19 mouse cellular contexts compared by ENCODE assay signal in genomic region chr9:21455103-21455770, GRCm38 (mm10). TPM values are rescaled to one million over a fixed set of nuclear protein-coding genes. Genes with fewer than 3 reads are reported as not detected.
A peak's percentile ranks its signal among the peaks of the same experiment; 100 is the strongest.
DNase-seq lines count a peak whose midpoint lies in the region; ATAC-seq and TF ChIP-seq lines count a peak whose summit lies in the region.
"Had no signal": no experiment of that assay in that cellular context is flagged by ENCODE, and none has a peak within 500 bp of the region (broad histone marks: within the 10 kb centered on the region; RNA-seq: fewer than 3 reads in every experiment).

No protein-coding gene starts in this region.

- peak overlapping the region; percentile 82 for H3K27ac ChIP-seq in layer of hippocampus, adult 2 months
- H3K27ac ChIP-seq: embryonic facial prominence, embryonic 15.5 days; forebrain, embryonic 10.5 days; kidney, embryonic 15.5 days had no signal

- ATAC-seq in CD4-positive, CD25-positive, alpha-beta regulatory T cell, adult 4 months, result peak; percentile 47
- no peak for ATAC-seq in megakaryocyte-erythroid progenitor cell, adult 5-6 weeks (replicated peaks; ENCODE audit: low FRiP score, low TSS enrichment, poor library complexity, severe bottlenecking)
- ATAC-seq: hindbrain, embryonic 16.5 days had no signal

- TF ChIP-seq CTCF in layer of hippocampus, adult 2 months (conservative IDR thresholded peaks at IDR 0.05), result no peak

- no peak overlapping the region for H3K4me3 ChIP-seq in layer of hippocampus, adult 2 months
- H3K4me3 ChIP-seq: embryonic facial prominence, embryonic 15.5 days; forebrain, embryonic 10.5 days; kidney, embryonic 15.5 days had no signal

- no peak for DNase-seq in layer of hippocampus, adult 2 months (ENCODE audit: low spot score in 2 of 2)
- DNase-seq in layer of hippocampus, postnatal 36 days, result no peak
- DNase-seq in ES-CJ7 (ENCODE audit: low read depth, low spot score), result peak; percentile 64
- peak; percentile 48 for DNase-seq in induced T-regulatory cell, adult 2 months (ENCODE audit: low read depth)
- DNase-seq in right cerebral cortex, postnatal 36 days (ENCODE audit: low spot score in 2 of 2), result no peak
- no peak for DNase-seq in kidney, adult 11 months
- DNase-seq: cerebellum, adult 9-11 months; embryo, embryonic 11 days; gastrocnemius, postnatal 14 days; heart, postnatal 10 days; lung, postnatal 36 days; midbrain, embryonic 14.5 days; thymus, postnatal 14 days had no signal

RNA-seq across cellular contexts. Expression of gene Dnm2, which starts 30.5 kb away (rescaled TPM):
- total RNA-seq in layer of hippocampus, adult 2 months (2021), result 10 to 100 TPM; 58.0 to 69.6 TPM
- 10 to 100 TPM; 58.1 to 70.6 TPM for total RNA-seq in layer of hippocampus, postnatal 36 days (2021)
- 100 to 1,000 TPM in 1 of 2 experiments, 10 to 100 TPM in 1; 97.0 to 119 TPM for polyA plus RNA-seq in CD4-positive, CD25-positive, alpha-beta regulatory T cell, adult 4 months (2017; shearing (Covaris generic))
- 62.6 and 81.4 TPM in 2 replicates for total RNA-seq in megakaryocyte-erythroid progenitor cell, adult 5-6 weeks (2014; fragmentation: Nextera tagmentation)
- 58.7 and 63.8 TPM in 2 replicates for total RNA-seq in megakaryocyte-erythroid progenitor cell, adult 5-6 weeks (2017)

RNA-seq across cellular contexts. Expression of gene Qtrt1, which starts 43.6 kb away (rescaled TPM):
- 10 to 100 TPM; 31.2 to 46.2 TPM for total RNA-seq in layer of hippocampus, adult 2 months (2021)
- total RNA-seq in layer of hippocampus, postnatal 36 days (2021), result 10 to 100 TPM; 36.6 to 44.2 TPM
- 10 to 100 TPM; 32.1 to 46.9 TPM for polyA plus RNA-seq in CD4-positive, CD25-positive, alpha-beta regulatory T cell, adult 4 months (2017; shearing (Covaris generic))
- total RNA-seq in megakaryocyte-erythroid progenitor cell, adult 5-6 weeks (2014; fragmentation: Nextera tagmentation), result 56.6 and 56.8 TPM in 2 replicates
- total RNA-seq in megakaryocyte-erythroid progenitor cell, adult 5-6 weeks (2017), result 23.5 and 36.1 TPM in 2 replicates

RNA-seq across cellular contexts. Expression of gene Tmed1, which starts 54.8 kb away (rescaled TPM):
- 10 to 100 TPM; 13.5 to 15.5 TPM for total RNA-seq in layer of hippocampus, adult 2 months (2021)
- total RNA-seq in layer of hippocampus, postnatal 36 days (2021), result 10 to 100 TPM; 10.6 to 11.4 TPM
- polyA plus RNA-seq in CD4-positive, CD25-positive, alpha-beta regulatory T cell, adult 4 months (2017; shearing (Covaris generic)), result 1 to 10 TPM; 6.4 to 8.2 TPM
- 17.0 and 26.4 TPM in 2 replicates for total RNA-seq in megakaryocyte-erythroid progenitor cell, adult 5-6 weeks (2014; fragmentation: Nextera tagmentation)
- total RNA-seq in megakaryocyte-erythroid progenitor cell, adult 5-6 weeks (2017), result 13.5 and 14.6 TPM in 2 replicates

Comparison
In these comparisons a context has a peak if more than half of its experiments do, and no peak if none do; other contexts are left out.
1. DNase-seq: peak in ES-CJ7 (single experiment) and induced T-regulatory cell, adult 2 months (single experiment); none in layer of hippocampus, adult 2 months (0 of 2), layer of hippocampus, postnatal 36 days (0 of 2), right cerebral cortex, postnatal 36 days (0 of 2) and kidney, adult 11 months (single experiment).